Comparison of ENCODE assay signal across 9 mouse cellular contexts in the genomic region with DNA sequence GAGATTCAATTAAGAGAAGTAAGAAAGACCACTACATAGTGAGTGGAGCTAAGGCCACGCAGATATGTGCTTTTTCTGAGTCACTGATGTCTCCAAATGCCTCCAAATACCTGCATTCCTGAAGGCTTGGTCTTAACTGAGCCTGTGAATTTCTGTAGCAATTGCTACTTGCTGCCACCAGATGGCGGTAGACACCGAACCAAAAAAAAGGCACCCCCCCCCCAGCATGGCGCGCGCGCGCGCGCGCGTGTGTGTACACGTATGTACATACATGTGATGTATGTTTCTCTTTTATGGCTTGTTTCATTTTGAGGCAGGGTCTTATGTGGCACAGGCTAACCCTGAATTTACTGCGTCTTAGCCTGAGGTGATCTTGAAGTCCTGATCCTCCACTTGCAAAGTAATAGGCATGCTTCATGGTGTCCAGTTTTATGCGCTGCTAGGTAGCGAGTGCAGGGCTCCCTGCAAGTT. TPM values are rescaled to one million over a fixed set of nuclear protein-coding genes. Genes with fewer than 3 reads are reported as not detected.
DNase-seq lines count a peak whose midpoint lies in the region; ATAC-seq and TF ChIP-seq lines count a peak whose summit lies in the region.
"Had no signal": no experiment of that assay in that cellular context is flagged by ENCODE, and none has a peak within 500 bp of the region (broad histone marks: within the 10 kb centered on the region; RNA-seq: fewer than 3 reads in every experiment).

No protein-coding gene starts in this region.

- TF ChIP-seq CTCF in lung, embryonic 14.5 days (IDR thresholded peaks at IDR 0.05; ENCODE audit: low read depth) = peak; percentile 80

- H3K4me3 ChIP-seq in lung, embryonic 14.5 days (ENCODE audit: low read depth, low read length) = no peak overlapping the region
- peak overlapping the region; percentile 1; the same call in 1 of the 2 replicates for H3K4me3 ChIP-seq in forebrain, embryonic 13.5 days
- H3K4me3 ChIP-seq in limb, embryonic 10.5 days = no peak overlapping the region; the same call in 1 of the 2 replicates

- H3K36me3 ChIP-seq in lung, embryonic 14.5 days (ENCODE audit: insufficient read depth) = no peaks in the 10 kb centered on the region
- H3K36me3 ChIP-seq in forebrain, embryonic 13.5 days (ENCODE audit: poor library complexity, severe bottlenecking) = no peaks in the 10 kb centered on the region
- H3K36me3 ChIP-seq in limb, embryonic 10.5 days = no peaks in the 10 kb centered on the region

- no peak overlapping the region for H3K27ac ChIP-seq in lung, embryonic 14.5 days (ENCODE audit: low read depth)
- no peak overlapping the region for H3K27ac ChIP-seq in forebrain, embryonic 13.5 days
- no peak overlapping the region for H3K27ac ChIP-seq in limb, embryonic 10.5 days

- peak; percentile 66; the same call in 1 of the 2 replicates for ATAC-seq in lung, embryonic 14.5 days (ENCODE audit: insufficient read depth)
- peak; percentile 74 for ATAC-seq in forebrain, embryonic 13.5 days
- ATAC-seq in erythroblast, adult 5-6 weeks (replicated peaks; ENCODE audit: low FRiP score, poor library complexity, severe bottlenecking) = no peak

- DNase-seq in lung, embryonic 14.5 days = peak; percentile 60
- DNase-seq in lung, postnatal 14 days = no peak
- DNase-seq in ZHBTc4 (ENCODE audit: low read depth, low spot score) = peak; percentile 74
- DNase-seq in limb, embryonic 10.5 days (ENCODE audit: low spot score) = peak; percentile 74
- peak; percentile 62 for DNase-seq in neural tube, embryonic 10.5 days (ENCODE audit: extremely low spot score, low spot score)
- DNase-seq in urinary bladder, postnatal 4 days (ENCODE audit: low spot score in 2 of 2) = no peak

- WGBS in lung, embryonic 14.5 days = 16% methylated on average over 16 of the region's 16 CpGs
- WGBS in forebrain, embryonic 13.5 days = 19% methylated on average over 16 of the region's 16 CpGs
- 27% methylated on average over 16 of the region's 16 CpGs for WGBS in limb, embryonic 10.5 days

- no peaks in the 10 kb centered on the region for H3K9me3 ChIP-seq in lung, embryonic 14.5 days (ENCODE audit: low read depth, low read length)
- H3K9me3 ChIP-seq in forebrain, embryonic 13.5 days (replicated peaks) = no peaks in the 10 kb centered on the region
- no peaks in the 10 kb centered on the region for H3K9me3 ChIP-seq in limb, embryonic 10.5 days (replicated peaks)

- H3K9ac ChIP-seq in lung, embryonic 14.5 days = no peak overlapping the region
- H3K9ac ChIP-seq in forebrain, embryonic 13.5 days = no peak overlapping the region

- peak overlapping the region; percentile 48 for H3K4me2 ChIP-seq in lung, embryonic 14.5 days
- H3K4me2 ChIP-seq in forebrain, embryonic 13.5 days = peak overlapping the region; percentile 35

- H3K27me3 ChIP-seq in lung, embryonic 14.5 days (ENCODE audit: insufficient read depth, low read length) = no peaks in the 10 kb centered on the region
- no peaks in the 10 kb centered on the region for H3K27me3 ChIP-seq in forebrain, embryonic 13.5 days
- no peaks in the 10 kb centered on the region for H3K27me3 ChIP-seq in limb, embryonic 10.5 days (ENCODE audit: low read depth, poor library complexity, severe bottlenecking)

- H3K4me1 ChIP-seq in lung, embryonic 14.5 days (ENCODE audit: insufficient read depth) = no peaks in the 10 kb centered on the region
- H3K4me1 ChIP-seq in forebrain, embryonic 13.5 days = no peaks in the 10 kb centered on the region
- no peaks in the 10 kb centered on the region for H3K4me1 ChIP-seq in limb, embryonic 10.5 days

RNA-seq across cellular contexts. Expression of gene Aurkc, which starts 54.3 kb away (rescaled TPM):
- not detected in 2 replicates for polyA plus RNA-seq in lung, embryonic 14.5 days (2014; fragmentation: Nextera tagmentation; extraction: Ambion mirVana)
- polyA plus RNA-seq in forebrain, embryonic 13.5 days (2015; fragmentation: Nextera tagmentation; extraction: Ambion mirVana) = not detected in 2 replicates
- polyA plus RNA-seq in limb, embryonic 10.5 days (2016; fragmentation: Nextera tagmentation; extraction: Ambion mirVana) = 0.35 TPM in 1 of 2 replicates, not detected in the other
- total RNA-seq in erythroblast, adult 5-6 weeks (2015; ENCODE audit: low replicate concordance) = not detected in 2 replicates
- not detected in 2 replicates for total RNA-seq in erythroblast, adult 5-6 weeks (2017; ENCODE audit: low replicate concordance)
- total RNA-seq: heart, adult 18-20 months had no signal

Comparison
In these comparisons a context has a peak if more than half of its experiments do, and no peak if none do; other contexts are left out.
1. DNase-seq: peak in lung, embryonic 14.5 days (single experiment), ZHBTc4 (single experiment), limb, embryonic 10.5 days (single experiment) and neural tube, embryonic 10.5 days (single experiment); none in lung, postnatal 14 days (single experiment) and urinary bladder, postnatal 4 days (0 of 2).